Mouse (Mus musculus) heart, embryonic 13.5 days (tissue): Measurements from ENCODE around the gene Uox. TPM values are rescaled to one million over a fixed set of nuclear protein-coding genes. Genes with fewer than 3 reads are reported as not detected.

Experiments used
- polyA plus RNA-seq: library from polyadenylated mRNA; unstranded; fragments of >200 nt; fragmentation: Nextera tagmentation; extraction: Ambion mirVana; gene quantifications from 2 replicates; pipeline ENCODE4 v1.2.1, GENCODE M21; 2015

Uox gene
- polyA plus RNA-seq, 1 experiment from 2014 or later = 0.05 TPM

Other genes with a start within 250 kb of the Uox start
- gene Ssx2ip, start 165.8 kb upstream of the Uox start, polyA plus RNA-seq = 18.7 and 19.3 TPM in 2 replicates
- 9.5 and 10.5 TPM in 2 replicates for gene Ctbs, start 120.6 kb upstream of the Uox start, polyA plus RNA-seq
- 5.3 and 6.3 TPM in 2 replicates for gene Spata1, start 70.7 kb upstream of the Uox start, polyA plus RNA-seq
- 1,560 and 1,674 TPM in 2 replicates for gene Gng5, start 70.6 kb upstream of the Uox start, polyA plus RNA-seq
- 31.6 and 37.8 TPM in 2 replicates for gene Rpf1, start 49.0 kb upstream of the Uox start, polyA plus RNA-seq
- not detected in 2 replicates for gene Dnase2b, start 45.2 kb downstream of the Uox start, polyA plus RNA-seq
- not detected in 2 replicates for gene 4930503B20Rik, start 80.9 kb downstream of the Uox start, polyA plus RNA-seq
- gene Samd13, start 115.2 kb downstream of the Uox start, polyA plus RNA-seq = 2.3 and 2.8 TPM in 2 replicates
- gene Prkacb, start 242.6 kb downstream of the Uox start, polyA plus RNA-seq = 45.1 and 45.2 TPM in 2 replicates